Mouse (Mus musculus) forebrain, embryonic 14.5 days (tissue): ENCODE measurements around the gene Mogs. TPM values are rescaled to one million over a fixed set of nuclear protein-coding genes. Genes with fewer than 3 reads are reported as not detected.
A peak's percentile ranks its signal among the peaks of the same experiment; 100 is the strongest.

Source experiments
- ATAC-seq: fragments of 200-750 bp; cut with Nextera tagmentation; 2 replicates; pipeline ENCODE4 v1.8.0; 2017; ENCODE audit warnings: mild to moderate bottlenecking, moderate library complexity
- DNase-seq: peaks from one replicate; pipeline ENCODE4 v3.0.0-alpha.2; 2015; ENCODE audit warnings: low spot score
- H3K27ac ChIP-seq: fragments of 300-500 bp; sonication (generic); 2 replicates; pipeline ENCODE4 v1.5.1; 2014; ENCODE audit warnings: low read depth, mild to moderate bottlenecking, control low read depth, low read length, moderate library complexity
- H3K27me3 ChIP-seq: fragments of 300-500 bp; sonication (generic); replicated peaks from 2 replicates; pipeline ENCODE4 v1.6.1; 2014; ENCODE audit warnings: low read length, control low read depth, mixed read lengths; ENCODE audit not compliant: control insufficient read depth, insufficient read depth
- H3K36me3 ChIP-seq: fragments of 300-500 bp; sonication (generic); 2 replicates; pipeline ENCODE4 v1.6.1; 2014; ENCODE audit warnings: low read length, control low read depth; ENCODE audit not compliant: control insufficient read depth, insufficient read depth
- H3K4me1 ChIP-seq: fragments of 300-500 bp; sonication (generic); 2 replicates; pipeline ENCODE4 v1.6.1; 2014; ENCODE audit warnings: antibody characterized with exemption, low read length, control low read depth; ENCODE audit not compliant: control insufficient read depth, insufficient read depth
- H3K4me2 ChIP-seq: fragments of 300-500 bp; sonication (generic); 2 replicates; pipeline ENCODE4 v1.6.1; 2014; ENCODE audit warnings: mild to moderate bottlenecking, control low read depth, low read length
- H3K4me3 ChIP-seq: fragments of 300-500 bp; sonication (generic); 2 replicates; pipeline ENCODE4 v1.5.1; 2014; ENCODE audit warnings: low read depth, low read length, control low read depth
- H3K9ac ChIP-seq: fragments of 300-500 bp; sonication (generic); 2 replicates; pipeline ENCODE4 v1.6.1; 2014; ENCODE audit warnings: mild to moderate bottlenecking, low read length, control low read depth, moderate library complexity
- H3K9me3 ChIP-seq: fragments of 300-500 bp; sonication (generic); replicated peaks from 2 replicates; pipeline ENCODE4 v1.6.1; 2016; ENCODE audit warnings: low read length, control low read depth, mixed read lengths; ENCODE audit not compliant: control insufficient read depth
- WGBS: fragments of 180-500 bp; shearing (Covaris S2); extraction: QIAGEN DNeasy Blood & Tissue Kit; methylation state at CpG from one replicate; pipeline ENCODE4 v1.1.7; 2014; 5-methylcytosine and 5-hydroxymethylcytosine counted together
- polyA plus RNA-seq: library from polyadenylated mRNA; unstranded; fragments of >200 nt; fragmentation: Nextera tagmentation; extraction: Ambion mirVana; gene quantifications from 2 replicates; pipeline ENCODE4 v1.2.1, GENCODE M21; 2014

The Mogs gene
- polyA plus RNA-seq, 1 experiment from 2014 or later, result 8.8 TPM

- H3K27ac ChIP-seq, result no peak overlapping the region
- H3K9ac ChIP-seq, result no peak overlapping the region
- H3K27me3 ChIP-seq, result peaks cover 75% of the 10 kb centered on the region
- H3K9me3 ChIP-seq, result no peaks in the 10 kb centered on the region
- no peak for ATAC-seq
- under 1% methylated on average over 47 of the region's 47 CpGs for WGBS
- H3K4me2 ChIP-seq, result 0 out of 2 replicates have a peak overlapping the region, but pooled peaks have one; percentile 4
- DNase-seq, result no peak
- H3K4me1 ChIP-seq, result no peaks in the 10 kb centered on the region
- H3K4me3 ChIP-seq, result peak overlapping the region; percentile 8; the same call in 1 of the 2 replicates
- H3K36me3 ChIP-seq, result 0 out of 2 replicates have a peak, but pooled peaks cover under 1% of the 10 kb centered on the region
Observed at GRCm38 (mm10) chr6:83087205-83087925, 27.9 kb upstream of the Mogs start.

- H3K36me3 ChIP-seq, result no peaks in the 10 kb centered on the region
- no peak for DNase-seq
- no peak for ATAC-seq
- no peak overlapping the region for H3K9ac ChIP-seq
- no peaks in the 10 kb centered on the region for H3K4me1 ChIP-seq
- no peak overlapping the region for H3K4me3 ChIP-seq
- no peak overlapping the region for H3K27ac ChIP-seq
- no peaks in the 10 kb centered on the region for H3K9me3 ChIP-seq
- no peak overlapping the region for H3K4me2 ChIP-seq
- WGBS, result under 1% methylated on average over 9 of the region's 9 CpGs
- H3K27me3 ChIP-seq, result peaks cover 70% of the 10 kb centered on the region
Observed at GRCm38 (mm10) chr6:83087926-83088260, 27.4 kb upstream of the Mogs start.

- 47% methylated on average over 6 of the region's 6 CpGs for WGBS
- DNase-seq (no peak), ATAC-seq (no peak)
- H3K36me3 ChIP-seq, result no peaks in the 10 kb centered on the region
- H3K9ac ChIP-seq, result no peak overlapping the region
- no peak overlapping the region for H3K27ac ChIP-seq
- no peak overlapping the region for H3K4me3 ChIP-seq
- H3K9me3 ChIP-seq, result no peaks in the 10 kb centered on the region
- H3K4me2 ChIP-seq, result no peak overlapping the region
- H3K4me1 ChIP-seq, result no peaks in the 10 kb centered on the region
- H3K27me3 ChIP-seq, result peaks cover 26% of the 10 kb centered on the region
Observed at GRCm38 (mm10) chr6:83092416-83093127, 22.7 kb upstream of the Mogs start.

- H3K4me1 ChIP-seq, result no peaks in the 10 kb centered on the region
- ATAC-seq (no peak), DNase-seq (no peak)
- no peak overlapping the region for H3K27ac ChIP-seq
- no peak overlapping the region for H3K4me3 ChIP-seq
- no peaks in the 10 kb centered on the region for H3K9me3 ChIP-seq
- H3K36me3 ChIP-seq, result no peaks in the 10 kb centered on the region
- H3K9ac ChIP-seq, result no peak overlapping the region
- H3K27me3 ChIP-seq, result 0 out of 2 replicates have a peak, but pooled peaks cover under 1% of the 10 kb centered on the region
- no peak overlapping the region for H3K4me2 ChIP-seq
- WGBS, result 49% methylated on average over 6 of the region's 6 CpGs
Observed at GRCm38 (mm10) chr6:83095968-83096367, 19.3 kb upstream of the Mogs start.

GRCm38 (mm10) chr6:83098411-83098810 lies 16.9 kb upstream of the Mogs start:
- ATAC-seq, result no peak

GRCm38 (mm10) chr6:83101316-83101687 lies 14.0 kb upstream of the Mogs start, which contains the start of the genes Ccdc142 and Gm42688:
Gene Ccdc142, plus strand, starts transcription at chr6:83101601.
Gene Gm42688, plus strand, starts transcription at chr6:83101617.
- H3K4me1 ChIP-seq, result peaks cover 12% of the 10 kb centered on the region
- no peaks in the 10 kb centered on the region for H3K27me3 ChIP-seq
- H3K9me3 ChIP-seq, result no peaks in the 10 kb centered on the region
- H3K9ac ChIP-seq, result peak within 1 kb of the TSS; percentile 80
- no peaks in the 10 kb centered on the region for H3K36me3 ChIP-seq
- peak within 1 kb of the TSS; percentile 72 for H3K4me3 ChIP-seq
- H3K27ac ChIP-seq, result peak within 1 kb of the TSS; percentile 66
- 1% methylated on average over 25 of the region's 25 CpGs for WGBS
- peak within 1 kb of the TSS; percentile 100 for H3K4me2 ChIP-seq
- peak; percentile 80 for ATAC-seq
- peak; percentile 91 for DNase-seq

More at GRCm38 (mm10) chr6:83098411-83098810, 16.9 kb upstream of the Mogs start:
- no peak for DNase-seq
- H3K4me1 ChIP-seq, result peaks cover 12% of the 10 kb centered on the region
- no peak overlapping the region for H3K27ac ChIP-seq
- WGBS, result 83% methylated on average over 2 of the region's 2 CpGs
- no peak overlapping the region for H3K4me3 ChIP-seq
- H3K4me2 ChIP-seq, result no peak overlapping the region
- H3K36me3 ChIP-seq, result no peaks in the 10 kb centered on the region
- no peak overlapping the region for H3K9ac ChIP-seq
- no peaks in the 10 kb centered on the region for H3K9me3 ChIP-seq
- H3K27me3 ChIP-seq, result no peaks in the 10 kb centered on the region

GRCm38 (mm10) chr6:83101688-83102556 lies 13.4 kb upstream of the Mogs start:
- peaks cover 12% of the 10 kb centered on the region for H3K4me1 ChIP-seq
- ATAC-seq, result peak; percentile 78
- H3K9ac ChIP-seq, result peak overlapping the region; percentile 80
- peak overlapping the region; percentile 66 for H3K27ac ChIP-seq
- peak; percentile 70 for DNase-seq
- H3K36me3 ChIP-seq, result no peaks in the 10 kb centered on the region
- peak overlapping the region; percentile 100 for H3K4me2 ChIP-seq
- no peaks in the 10 kb centered on the region for H3K27me3 ChIP-seq
- under 1% methylated on average over 65 of the region's 74 CpGs for WGBS
- peak overlapping the region; percentile 72 for H3K4me3 ChIP-seq
- H3K9me3 ChIP-seq, result no peaks in the 10 kb centered on the region

GRCm38 (mm10) chr6:83103130-83103650 lies 12.1 kb upstream of the Mogs start:
- no peaks in the 10 kb centered on the region for H3K9me3 ChIP-seq
- H3K4me2 ChIP-seq, result peak overlapping the region; percentile 100; the same call in 1 of the 2 replicates
- H3K9ac ChIP-seq, result peak overlapping the region; percentile 80
- H3K27ac ChIP-seq, result no peak overlapping the region
- H3K4me3 ChIP-seq, result no peak overlapping the region
- ATAC-seq, result no peak
- no peak for DNase-seq
- H3K36me3 ChIP-seq, result no peaks in the 10 kb centered on the region
- 45% methylated on average over 11 of the region's 11 CpGs for WGBS
- H3K4me1 ChIP-seq, result peaks cover 14% of the 10 kb centered on the region
- H3K27me3 ChIP-seq, result no peaks in the 10 kb centered on the region
